Mouse (Mus musculus) retina, embryonic 14.5 days (tissue): Measurements from ENCODE around the gene Alg12.

Experiments
- DNase-seq: peaks from one replicate; pipeline ENCODE4 v3.0.0-alpha.2; 2015; ENCODE audit warnings: low spot score

The Alg12 gene

DNA sequence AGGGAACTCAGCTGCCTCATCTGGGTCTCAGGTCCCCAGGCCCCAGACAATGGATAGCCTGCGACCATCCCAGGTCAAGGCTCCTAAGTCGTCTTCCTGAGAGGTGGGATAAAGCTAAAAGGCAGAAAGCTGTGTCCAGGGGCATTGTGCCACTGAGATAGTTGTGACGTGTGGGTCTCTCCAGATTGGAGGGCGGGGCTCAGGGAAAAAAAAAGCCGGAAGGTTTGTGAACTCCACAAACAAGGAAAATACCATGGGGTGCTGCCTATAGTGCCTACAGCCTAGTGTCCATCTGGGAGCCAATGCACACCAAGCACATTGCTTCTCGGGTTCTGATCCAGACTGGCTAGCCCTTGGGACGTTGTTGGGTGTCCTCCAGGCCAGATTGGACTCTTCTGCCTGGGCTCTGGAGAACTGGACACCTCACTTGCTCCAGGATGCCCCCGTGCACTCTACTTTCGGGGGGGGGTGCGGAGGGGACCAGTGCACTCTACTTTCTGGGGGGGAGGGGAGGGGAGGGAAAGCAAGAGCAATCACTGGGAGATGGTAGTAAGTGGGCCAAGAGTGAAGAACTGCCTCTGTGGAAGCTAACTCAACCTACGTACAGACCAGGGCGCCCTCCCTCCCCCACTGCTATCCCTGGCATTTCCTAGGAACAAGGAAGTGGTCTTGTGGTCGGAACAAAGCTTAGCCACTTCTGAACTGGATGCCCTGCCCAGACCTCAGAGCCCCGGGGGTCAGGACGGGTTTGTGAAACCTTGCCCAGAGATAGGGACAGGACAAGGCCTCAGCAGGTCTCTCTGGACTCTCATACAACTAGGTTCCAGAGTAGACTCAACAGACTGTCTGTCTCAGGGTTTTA is 36.1 kb upstream of the Alg12 start:
- DNase-seq, result no peak

DNA sequence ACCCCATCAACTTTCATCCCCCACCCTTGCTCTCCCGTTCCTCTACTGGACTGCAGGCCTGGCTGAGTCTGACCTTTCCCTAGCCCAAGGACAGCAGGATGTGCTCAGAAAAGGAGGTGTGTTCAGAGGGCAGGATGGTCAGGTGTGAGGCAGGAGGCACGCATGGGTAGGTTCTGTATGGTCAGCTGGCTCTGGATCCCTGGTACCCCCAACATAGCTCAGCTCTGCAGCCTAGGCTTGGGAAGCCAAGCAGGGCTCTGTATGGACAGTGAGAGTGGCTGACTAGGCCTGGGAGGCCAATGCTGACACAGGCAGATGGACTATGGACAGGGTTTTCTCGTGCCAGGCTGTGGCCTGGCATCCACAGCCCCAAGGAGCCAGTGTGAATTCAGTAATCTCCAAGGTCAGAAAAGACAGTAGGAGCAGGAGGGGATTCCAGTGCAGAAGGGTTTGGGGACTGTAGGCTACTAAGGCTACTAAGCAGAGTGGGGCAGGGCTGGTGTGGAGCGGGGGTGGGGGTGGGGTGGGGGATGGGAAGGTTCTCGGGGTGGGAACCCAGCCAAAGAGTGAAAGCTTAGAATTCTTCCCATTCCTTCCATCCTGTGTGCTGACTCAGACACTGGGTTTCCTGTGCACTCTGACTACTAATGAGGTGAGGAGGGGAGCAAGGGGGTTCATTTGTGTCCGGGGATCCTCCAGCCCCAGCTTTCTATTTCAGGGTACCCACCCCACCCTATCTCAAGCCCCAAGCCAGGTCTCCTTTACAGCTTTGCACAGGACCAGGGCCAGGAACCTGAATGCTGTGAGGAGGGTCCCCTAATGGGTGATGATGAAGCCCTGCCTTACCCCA is 35.2 kb upstream of the Alg12 start:
- DNase-seq, result no peak

DNA sequence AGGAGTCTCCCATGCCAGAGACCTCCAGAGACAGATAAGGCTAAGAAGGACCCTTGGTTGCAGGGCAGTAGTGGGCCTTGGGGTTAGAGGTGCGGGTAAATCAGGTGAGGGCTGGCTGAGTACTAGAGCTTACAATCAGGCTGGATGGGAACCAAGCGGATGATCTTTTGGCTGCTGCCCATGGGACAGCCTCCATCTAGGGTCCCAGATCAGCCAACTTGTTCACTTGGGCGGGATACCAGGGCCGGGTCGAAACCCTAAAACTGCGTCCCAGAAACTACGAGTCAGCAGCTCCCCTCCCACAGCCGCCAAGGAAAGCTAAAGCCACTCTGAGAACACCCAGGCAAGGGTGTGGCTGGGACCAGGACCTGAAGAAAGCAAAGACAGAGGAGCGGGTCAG is 34.0 kb upstream of the Alg12 start:
- no peak for DNase-seq

DNA sequence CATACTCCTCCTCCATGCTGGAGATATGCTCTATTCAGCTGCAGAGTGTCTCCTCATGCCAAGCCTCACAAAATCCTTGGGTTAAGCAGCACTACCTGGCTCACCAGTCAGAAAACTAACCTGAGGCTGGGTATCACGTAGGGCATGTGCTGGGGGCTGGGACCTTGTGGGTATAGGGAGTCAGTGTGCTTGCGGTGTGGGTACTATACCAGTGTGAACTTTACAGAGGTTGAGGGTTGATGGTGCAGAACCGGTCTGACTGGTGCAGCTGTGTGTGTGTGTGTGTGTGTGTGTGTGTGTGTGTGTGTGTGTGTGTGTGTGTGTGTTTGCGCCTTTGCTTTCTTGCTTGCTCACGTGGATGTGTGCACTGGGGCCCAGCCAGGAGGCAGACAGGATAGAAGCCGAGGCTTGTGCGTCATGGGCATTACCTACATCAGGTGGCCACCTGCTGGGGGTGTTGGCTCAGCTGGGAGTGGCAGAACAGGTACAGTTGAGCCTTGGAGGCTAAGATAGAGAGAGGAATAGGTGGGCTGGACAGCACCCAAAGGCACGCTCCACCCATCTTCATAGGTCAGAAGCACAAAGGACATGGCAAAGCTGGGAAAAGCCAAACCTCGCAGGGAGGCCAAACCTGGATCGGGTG is 32.5 kb upstream of the Alg12 start:
- no peak for DNase-seq

DNA sequence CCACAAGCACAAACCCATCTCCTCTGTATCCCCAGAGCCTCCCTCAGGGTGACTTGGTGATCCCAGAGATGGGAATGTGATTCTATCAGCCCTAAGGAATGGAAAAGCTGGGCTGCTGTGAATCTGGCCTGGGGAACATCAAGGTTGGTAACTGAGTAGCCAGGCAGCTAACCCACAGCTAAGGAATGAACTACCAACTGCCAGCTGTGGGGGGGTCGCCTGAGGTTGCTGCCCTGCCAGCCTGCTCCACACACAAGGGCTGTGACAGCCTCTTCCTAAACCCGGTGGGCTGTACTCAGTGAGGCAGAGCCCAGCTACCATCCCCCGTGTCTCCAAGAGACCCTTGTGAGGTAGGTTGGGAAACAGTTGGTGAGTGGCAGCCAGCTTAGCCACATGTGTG is 32.0 kb upstream of the Alg12 start:
- no peak for DNase-seq

DNA sequence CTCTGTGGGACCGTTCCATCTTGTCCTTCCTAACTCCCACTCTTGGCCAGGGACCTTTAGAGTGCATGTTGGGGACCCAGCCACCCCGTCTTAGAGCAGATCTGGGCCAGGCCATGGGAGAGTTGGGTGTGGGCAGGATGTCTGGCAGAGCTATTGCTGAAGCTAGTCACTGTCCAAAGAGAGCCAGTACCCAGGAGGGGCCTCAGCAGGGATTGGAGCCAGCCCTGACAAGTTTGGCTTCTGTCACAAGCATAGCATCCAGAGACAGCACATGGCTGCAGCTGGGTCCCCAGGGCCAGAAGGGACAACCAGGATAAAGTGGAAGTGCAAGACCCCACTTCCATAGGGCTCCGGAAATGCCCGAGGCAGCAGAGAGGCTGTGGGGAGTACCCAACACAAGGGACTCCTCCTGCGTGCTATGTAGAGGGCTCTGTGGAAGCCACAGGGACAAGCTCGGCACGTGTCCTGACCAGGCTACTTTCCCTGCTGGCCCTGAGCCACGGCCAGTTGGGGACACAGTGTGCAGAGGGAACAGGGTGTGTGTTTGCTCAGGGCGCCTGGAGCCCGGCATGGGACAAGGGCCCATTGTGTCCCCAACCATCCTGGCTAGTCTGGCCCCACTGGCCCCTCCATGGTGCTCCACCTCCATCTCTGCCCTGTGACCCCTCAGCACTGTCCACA is 31.2 kb upstream of the Alg12 start:
- no peak for DNase-seq

DNA sequence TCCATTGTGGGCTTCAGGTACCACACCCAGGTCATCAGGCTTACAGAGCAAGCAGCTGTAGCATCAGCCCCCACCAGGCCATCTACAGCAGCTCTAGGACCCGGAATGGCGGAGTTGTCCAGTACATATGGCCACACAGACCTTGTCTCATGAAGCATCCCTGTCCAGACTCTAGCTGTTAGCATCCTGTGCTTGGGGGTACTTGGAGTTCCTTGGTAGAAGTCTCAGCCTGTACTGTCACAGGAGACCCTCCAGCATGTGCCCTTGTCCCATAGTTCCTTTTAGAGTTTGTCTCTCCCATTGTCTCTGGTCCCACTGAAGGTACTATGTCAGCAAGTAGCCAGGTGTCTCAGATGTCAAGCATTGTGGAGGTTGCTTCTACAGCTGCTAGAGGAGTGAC is 30.5 kb upstream of the Alg12 start:
- no peak for DNase-seq

DNA sequence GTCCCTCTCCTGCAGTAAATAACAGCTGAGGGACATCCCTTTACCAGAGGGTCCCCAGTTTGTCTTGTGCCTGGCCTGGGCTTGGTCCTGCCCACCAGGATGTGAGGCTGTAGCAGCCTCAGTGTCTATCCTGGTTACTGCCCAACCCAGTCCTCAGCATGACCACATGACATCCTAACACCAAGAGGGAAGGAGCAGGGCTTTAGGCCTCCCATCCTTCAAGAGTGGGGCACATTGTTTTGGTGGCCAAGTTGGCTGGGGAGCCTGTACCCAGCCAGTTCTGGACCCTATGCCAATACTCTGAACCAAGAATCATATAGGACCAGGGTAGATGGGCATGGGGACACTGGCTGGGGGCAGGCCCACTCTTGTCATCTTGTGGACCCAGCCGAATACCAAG is 29.5 kb upstream of the Alg12 start:
- no peak for DNase-seq

DNA sequence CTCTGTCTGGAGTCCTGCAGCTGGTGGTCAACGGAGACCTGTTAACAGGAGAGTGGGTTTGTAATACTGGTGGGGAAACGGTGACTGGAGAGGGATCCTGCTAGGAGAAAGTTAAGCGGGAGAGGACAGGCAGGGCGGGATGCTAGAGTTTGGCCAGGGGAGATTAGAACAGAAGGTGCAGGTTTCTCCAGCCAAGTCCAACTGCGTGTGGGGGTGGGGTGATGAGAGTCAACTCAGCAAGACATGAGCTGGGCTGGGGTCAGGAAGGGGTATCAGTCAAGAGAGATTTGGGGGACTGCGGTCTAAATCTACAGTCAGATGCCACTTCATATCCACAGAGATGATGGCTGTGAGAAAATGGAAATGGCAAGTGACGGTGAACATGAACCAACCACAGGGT is 25.8 kb upstream of the Alg12 start:
- no peak for DNase-seq

DNA sequence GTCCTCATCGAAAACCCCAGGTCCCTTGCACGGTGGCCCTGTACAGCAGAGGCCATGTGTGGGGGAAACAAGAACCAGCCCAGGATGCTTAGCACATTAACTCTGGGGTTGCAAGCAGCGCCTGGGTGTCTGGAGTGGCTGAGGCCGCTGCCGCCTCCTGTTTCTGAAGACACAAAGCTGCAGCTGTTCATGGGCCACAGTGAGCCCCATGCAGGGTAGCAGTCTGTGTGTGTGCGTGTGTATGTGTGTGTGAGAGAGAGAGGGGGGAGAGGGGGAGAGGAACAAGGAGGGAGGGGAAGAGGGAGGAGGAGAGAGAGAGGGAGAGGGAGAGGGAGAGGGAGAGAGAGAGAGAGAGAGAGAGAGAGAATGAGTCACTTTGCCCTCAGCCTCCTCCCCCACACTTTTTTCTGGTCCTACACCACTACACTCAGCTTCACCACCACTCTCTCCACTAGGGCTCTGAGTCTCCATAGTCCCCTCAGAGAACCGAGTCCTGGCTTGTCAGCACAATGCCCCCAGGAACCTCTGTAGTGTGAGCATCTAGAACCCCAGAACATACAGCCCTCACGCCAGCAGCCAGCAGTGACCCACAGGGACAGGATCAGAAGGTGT is 24.5 kb upstream of the Alg12 start:
- no peak for DNase-seq

DNA sequence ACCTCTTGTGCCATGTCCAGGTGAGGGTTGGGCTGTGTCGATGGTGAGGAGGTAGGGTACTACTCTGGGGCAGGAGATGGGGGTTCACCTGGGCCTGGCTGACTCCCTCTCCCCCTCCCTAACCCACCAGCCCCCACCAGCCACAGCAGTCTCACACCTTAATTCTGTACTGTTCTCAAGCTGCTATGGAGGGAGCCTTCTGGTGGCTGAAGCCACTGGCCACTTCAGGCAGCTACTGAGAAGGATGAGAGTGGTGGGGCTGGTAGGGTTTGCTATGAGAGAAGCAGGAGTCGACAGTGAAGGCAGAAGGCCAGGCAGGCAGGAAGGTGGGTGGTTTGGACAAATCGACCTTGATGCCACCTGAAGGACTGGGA is 23.2 kb upstream of the Alg12 start:
- no peak for DNase-seq

DNA sequence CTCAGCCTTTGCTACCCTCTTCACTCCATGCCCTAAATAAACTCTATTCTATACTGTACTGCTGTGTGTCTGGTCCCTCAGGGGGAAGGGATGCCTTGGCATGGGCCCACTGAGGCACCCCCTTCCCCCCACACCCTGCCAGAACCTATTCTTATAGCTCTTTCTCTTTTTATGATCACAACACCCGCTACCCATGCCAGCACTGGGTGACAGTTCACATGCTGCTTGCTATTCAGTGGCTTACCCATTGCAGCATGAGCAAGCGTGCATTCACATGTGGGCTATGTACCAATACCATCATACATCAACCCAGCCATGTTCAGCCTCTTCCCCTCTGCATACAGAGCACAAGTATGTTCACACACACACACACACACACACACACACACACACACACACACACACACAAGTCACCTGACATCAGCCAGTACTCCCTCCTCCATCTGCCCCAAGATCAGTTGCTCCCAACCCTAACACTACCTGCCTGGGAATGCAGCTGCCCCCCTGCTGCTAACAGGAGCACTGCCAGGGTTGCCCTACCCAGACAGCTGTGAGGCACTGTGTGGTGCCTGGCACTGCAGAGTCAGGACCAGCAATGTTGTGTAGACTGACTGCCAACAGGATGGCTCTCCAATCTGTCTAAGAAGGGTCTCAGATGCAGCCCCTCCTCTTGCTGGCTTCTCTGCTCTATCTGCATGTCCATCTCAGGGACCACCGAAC is 22.6 kb upstream of the Alg12 start:
- no peak for DNase-seq

DNA sequence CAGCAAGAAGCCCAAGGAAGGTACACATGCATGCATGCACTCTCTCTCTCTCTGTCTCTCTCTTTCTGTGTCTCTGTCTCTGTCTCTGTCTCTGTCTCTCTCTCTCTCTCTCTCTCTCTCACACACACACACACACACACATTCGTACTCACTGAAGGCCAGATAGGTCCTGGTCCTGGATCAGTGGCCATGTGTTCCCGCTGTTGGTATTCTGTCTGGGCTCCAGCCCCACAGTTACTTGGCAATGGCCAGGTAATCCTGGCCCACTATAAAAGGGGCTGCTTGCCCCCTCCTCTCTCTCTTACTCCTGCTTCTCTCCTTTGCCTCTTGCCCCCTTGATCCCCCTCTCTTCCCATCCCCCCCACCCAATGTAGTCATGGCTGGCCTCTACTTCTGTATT is 22.0 kb upstream of the Alg12 start:
- DNase-seq, result no peak

DNA sequence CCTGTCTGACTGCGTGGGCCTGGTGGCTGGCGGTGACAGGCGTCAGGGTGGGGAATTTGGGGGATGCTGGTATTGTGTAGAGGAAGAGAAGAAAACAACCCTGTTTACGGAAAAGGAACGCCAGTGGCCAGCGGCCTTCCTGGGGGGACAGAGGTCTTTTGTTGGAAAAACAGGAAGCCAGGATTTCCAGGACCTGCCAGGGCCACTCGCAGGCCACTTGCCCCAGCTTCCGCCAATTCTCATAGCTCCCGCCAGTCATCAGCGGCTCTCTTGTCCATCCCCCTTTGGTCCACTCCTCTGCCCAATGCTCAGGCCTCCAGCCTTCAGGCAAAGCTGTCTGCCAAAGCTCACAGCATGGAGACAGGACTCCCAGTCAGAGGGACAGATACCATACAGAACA is 21.0 kb upstream of the Alg12 start:
- no peak for DNase-seq

DNA sequence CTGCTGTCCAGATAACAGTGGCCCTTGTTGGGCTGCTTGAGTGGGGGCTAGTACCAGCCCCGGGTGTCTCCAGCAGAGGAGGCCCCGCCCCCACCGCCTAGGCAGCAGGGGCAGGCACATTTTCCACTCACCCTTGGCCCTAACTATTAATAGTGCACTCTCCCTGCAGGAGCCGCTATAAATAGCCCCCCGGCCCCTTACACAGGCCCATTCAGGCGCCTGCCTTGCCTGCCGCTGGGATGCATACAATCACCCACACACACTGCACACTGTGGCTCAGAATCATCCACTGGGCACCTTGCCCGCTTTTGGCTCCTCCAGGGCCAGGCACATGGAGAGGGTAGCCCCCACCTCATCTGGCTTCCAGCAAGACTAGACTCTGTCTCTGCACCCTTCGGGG is 20.2 kb upstream of the Alg12 start:
- peak; percentile 23 for DNase-seq

DNA sequence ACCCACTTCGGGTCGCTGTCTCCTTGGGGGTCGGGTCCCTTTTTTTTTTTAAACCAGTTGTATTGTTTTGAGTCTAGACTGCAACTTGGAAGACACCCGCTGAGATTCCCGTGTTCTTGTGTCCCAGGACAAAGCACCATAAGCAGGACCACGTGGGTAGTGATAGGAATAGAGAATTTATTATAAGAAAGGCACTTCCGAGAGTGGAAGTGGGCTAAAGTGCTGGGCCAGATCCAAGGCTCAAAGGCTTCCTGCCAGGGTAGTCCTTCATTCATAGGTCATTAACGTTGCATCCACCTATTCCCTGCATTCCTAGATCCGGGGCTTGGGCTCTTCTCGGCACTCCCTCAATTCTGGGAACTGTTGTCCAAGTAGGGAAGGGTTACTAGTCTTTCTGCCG is 18.9 kb upstream of the Alg12 start:
- no peak for DNase-seq

DNA sequence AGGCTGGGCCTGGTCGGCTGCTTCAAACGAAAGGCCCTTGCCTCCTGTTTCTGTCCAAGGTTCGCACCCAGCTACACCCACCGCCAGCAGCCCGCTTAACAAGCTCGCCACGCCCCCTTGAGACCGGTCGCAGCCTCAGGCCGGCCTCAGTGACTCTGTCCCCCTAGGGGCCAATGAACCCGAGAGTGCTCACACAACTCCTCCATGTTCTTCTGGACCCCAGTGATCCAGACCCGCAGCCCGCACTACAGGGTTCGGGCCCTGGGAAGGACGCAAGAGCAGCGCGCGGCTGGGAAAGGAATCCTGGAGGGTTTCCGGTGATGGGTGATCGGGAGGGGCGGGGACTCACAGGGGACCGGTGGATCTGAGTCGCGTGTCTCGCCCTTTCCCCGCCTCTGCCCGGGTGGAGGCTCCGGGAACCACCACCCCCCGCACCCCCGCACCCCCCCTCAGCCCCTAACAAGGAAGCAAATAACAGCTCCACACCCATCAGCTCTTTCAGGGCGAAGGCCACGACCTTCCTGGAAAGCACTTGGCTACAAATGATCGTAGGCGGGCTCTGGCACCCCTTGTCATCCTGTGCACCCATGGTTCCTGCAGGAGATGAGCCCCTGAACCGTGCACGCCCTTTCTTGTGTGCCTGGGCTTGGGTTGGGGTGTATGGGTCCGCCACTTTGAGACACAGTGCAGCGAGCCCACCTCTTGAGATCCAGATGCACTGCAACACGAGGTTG is 18.2 kb upstream of the Alg12 start:
- peak; percentile 71 for DNase-seq

DNA sequence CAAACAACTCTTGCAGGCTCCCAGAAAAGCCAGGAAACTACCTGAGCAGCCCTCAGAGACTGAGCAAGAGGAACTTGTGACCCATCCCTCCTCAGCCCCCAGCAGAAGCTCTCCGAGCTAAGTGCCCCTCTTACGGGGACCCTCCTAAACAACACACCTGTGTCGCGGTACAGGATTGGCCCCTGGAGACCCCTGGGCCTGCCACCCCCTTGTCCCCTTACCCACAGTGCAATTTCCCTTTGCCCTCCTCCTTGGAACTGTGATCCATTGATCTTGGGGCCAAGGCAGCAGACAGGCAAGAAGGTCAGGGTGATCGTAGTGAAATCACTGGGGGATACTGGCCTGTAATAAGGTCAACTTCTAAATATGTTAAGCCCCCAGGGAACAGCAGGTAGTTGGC is 17.5 kb upstream of the Alg12 start:
- DNase-seq, result no peak

DNA sequence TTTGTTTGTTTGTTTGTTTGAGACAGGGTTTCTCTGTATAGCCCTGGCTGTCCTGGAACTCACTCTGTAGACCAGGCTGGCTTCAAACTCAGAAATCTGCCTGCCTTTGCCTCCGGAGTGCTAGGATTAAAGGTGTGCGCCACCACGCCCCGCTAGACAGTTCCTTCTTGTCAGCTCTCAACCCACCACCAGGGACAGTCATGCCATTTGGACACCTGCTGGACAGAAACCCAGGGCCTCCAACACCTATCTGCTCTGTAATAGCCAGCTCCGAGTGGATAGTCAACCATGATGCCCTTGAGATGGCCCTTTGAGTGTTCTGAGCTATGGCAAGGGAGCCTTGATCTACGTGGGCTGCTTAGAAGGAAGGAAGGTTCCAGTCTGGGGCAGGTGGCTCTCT is 16.9 kb upstream of the Alg12 start:
- DNase-seq, result peak; percentile 25

DNA sequence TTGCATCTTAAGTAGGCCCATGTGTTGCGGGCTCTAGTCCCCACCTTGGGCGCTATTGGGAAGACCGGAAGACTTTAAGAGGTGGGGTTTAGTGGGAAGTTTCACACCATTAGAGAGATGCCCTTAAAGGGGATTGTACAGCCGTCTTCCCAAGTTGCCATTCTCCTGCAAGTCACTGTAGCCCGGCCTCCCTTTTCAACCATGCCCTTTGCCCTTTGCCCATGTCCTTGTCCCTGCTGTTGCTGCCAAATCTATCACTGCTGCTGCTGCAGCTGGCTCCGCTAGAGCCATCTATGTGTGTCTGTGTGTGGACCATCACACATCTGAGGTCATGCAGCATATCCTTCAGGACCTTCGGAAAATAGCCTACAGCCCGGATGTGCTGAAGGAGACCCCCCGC is 13.4 kb upstream of the Alg12 start:
- no peak for DNase-seq

DNA sequence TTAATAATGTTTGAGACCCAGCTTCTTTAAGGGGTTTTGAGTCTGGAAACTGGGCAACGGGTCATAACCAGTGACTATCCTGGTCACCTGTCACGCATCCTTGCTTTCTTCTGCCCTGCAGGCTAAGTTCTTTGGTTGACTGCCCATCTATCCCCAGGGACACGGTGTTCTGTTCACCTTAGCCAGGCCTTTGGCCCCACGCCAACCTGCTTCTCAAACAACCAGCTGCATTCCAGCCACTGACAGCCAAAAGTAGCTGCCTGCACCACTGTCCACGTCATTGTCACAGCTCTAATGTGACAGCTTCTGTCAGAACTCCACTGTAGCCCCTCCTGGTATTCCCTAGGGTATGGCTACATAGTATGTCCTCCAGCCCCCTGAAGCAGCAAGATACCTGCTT is 12.4 kb upstream of the Alg12 start:
- no peak for DNase-seq
